Mouse (Mus musculus): ENCODE data around the gene Drd5. TPM values are rescaled to one million over a fixed set of nuclear protein-coding genes. Genes with fewer than 3 reads are reported as not detected.

Drd5 gene
- polyA plus RNA-seq, 1 experiment from 2014 or later = not detected

DNA sequence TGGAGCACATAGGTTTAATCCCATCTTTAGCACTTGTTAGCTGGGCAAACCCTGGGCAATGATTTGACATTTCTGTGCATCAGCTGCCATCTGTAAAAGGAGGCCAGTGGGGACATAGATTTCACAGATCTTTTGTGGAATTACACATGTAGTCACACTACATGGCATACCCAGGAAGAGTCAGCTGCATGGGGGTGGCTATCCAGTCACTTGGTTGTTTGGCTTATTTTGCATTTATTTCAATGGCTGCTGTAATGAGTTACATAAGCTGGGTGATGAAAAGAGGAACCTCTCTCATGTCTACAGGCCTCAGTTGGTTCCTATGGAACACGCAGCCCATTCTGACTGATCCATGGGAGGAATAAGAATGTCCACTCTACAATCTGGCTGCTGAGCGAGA is 40.5 kb downstream of the Drd5 start:
- Histone ChIP-seq H3K4me1 (no peaks in the 10 kb centered on the region), H3K9me3 (no peaks in the 10 kb centered on the region), H3K27me3 (replicated peaks) (peaks cover 5% of the 10 kb centered on the region; the same call in 1 of the 2 replicates), H3K36me3 (no peaks in the 10 kb centered on the region), H3K4me3 (no peak overlapping the region), H3K4me2 (no peak overlapping the region), H3K27ac (replicated peaks) (no peak overlapping the region), H3K9ac (no peak overlapping the region)
- WGBS = 76% methylated on average over 2 of the region's 2 CpGs
- no peak for ATAC-seq (ENCODE audit: extremely low read depth, insufficient number of reproducible peaks, low FRiP score, low TSS enrichment)

DNA sequence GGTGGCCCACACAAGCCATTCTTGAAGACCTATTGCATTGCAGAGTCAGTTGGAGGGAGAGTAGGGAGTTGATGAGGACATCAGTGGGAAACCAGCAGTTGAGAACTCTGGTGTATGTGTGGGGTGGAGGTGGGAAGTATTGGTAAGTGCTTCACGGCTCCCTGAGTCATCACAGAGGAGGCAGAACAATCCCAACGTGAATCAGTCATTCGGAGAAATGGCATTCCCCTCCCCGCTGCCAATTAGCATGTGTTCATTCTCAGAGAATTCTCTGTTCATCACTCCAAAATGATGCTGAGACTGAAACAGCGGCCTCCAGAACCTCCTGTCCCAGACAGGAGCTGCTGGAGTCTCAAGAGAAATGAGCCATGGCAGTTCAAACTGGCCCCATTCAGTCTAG is 45.2 kb downstream of the Drd5 start:
- Histone ChIP-seq H3K27ac (replicated peaks) (no peak overlapping the region), H3K9ac (no peak overlapping the region), H3K4me2 (no peak overlapping the region), H3K9me3 (no peaks in the 10 kb centered on the region), H3K4me3 (no peak overlapping the region), H3K27me3 (replicated peaks) (peaks cover 10% of the 10 kb centered on the region; the same call in 1 of the 2 replicates), H3K4me1 (peaks cover 24% of the 10 kb centered on the region), H3K36me3 (no peaks in the 10 kb centered on the region)
- WGBS = 78% methylated on average over 5 of the region's 5 CpGs
- ATAC-seq (ENCODE audit: extremely low read depth, insufficient number of reproducible peaks, low FRiP score, low TSS enrichment) = no peak

DNA sequence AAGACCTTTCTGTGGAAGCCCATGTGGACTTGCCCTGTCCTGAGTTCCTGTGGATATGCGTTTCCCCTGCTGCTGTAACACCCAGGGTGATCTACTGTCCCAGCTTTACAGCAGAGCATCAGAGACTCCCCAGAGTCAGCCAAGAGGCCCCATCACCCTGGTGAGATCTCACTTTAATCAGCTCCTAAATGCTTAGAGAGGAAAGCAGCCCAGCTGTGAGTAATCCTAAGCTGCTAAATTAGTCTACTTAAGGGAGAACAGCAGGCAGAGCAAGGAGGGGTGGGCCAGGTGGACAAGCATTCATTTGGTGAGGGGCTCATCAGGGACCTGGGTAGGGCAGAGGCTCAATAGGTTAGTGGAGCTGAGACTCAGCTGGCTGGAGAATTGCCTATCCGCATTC is 46.4 kb downstream of the Drd5 start:
- Histone ChIP-seq H3K36me3 (no peaks in the 10 kb centered on the region), H3K9me3 (no peaks in the 10 kb centered on the region), H3K9ac (no peak overlapping the region), H3K4me2 (no peak overlapping the region), H3K4me1 (peaks cover 24% of the 10 kb centered on the region), H3K27me3 (replicated peaks) (peaks cover 10% of the 10 kb centered on the region; the same call in 1 of the 2 replicates), H3K27ac (replicated peaks) (no peak overlapping the region), H3K4me3 (no peak overlapping the region)
- WGBS = 37% methylated on average over 2 of the region's 2 CpGs
- ATAC-seq (ENCODE audit: extremely low read depth, insufficient number of reproducible peaks, low FRiP score, low TSS enrichment) = no peak; the same call in 1 of the 2 replicates

DNA sequence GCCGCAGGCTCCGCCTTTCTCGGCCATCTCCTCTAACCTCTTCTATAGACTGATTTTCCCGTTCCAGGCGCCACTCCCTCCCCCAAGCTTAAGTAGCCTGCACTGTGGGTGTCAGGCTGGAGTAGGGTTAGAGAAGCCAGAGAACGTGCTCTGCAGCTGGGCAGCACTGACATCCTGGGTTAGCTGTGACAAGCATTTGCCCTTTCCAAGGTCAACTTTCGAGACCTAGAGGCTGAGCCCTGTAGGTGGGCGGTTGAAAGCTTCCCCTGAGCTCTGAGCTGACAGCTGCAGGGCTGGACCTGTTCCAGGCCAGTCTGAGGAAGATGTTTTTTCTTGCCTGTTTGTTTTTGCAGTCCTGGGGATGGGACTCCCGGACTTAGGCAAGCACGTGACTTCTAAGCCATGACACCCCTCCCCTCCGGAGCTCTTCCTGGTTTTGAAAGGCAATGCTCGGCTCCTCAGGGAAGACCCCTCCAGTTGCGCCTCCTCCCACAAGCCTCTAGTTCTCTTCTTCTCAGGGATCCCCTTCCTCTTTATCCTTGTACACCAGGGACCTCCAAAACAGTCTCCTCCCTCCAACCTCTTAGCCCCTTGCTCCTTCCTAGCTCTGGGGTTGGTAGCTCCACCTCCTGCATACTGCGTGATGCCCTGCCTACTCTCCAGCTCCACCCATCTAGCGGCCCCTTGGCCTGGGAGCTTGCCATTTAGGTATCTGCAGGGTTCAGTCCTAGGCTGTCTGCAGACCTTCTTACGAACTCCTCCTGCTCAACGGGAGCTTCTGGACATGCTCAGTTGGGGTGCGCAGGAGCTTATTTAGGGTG is 47.7 kb downstream of the Drd5 start:
- Histone ChIP-seq H3K9ac (peak overlapping the region; percentile 64), H3K9me3 (no peaks in the 10 kb centered on the region), H3K36me3 (no peaks in the 10 kb centered on the region), H3K27ac (replicated peaks) (0 out of 2 replicates have a peak overlapping the region, but pooled peaks have one; percentile 0), H3K4me1 (peaks cover 24% of the 10 kb centered on the region), H3K4me3 (peak overlapping the region; percentile 44), H3K27me3 (replicated peaks) (peaks cover 10% of the 10 kb centered on the region; the same call in 1 of the 2 replicates), H3K4me2 (peak overlapping the region; percentile 75)
- ATAC-seq (ENCODE audit: extremely low read depth, insufficient number of reproducible peaks, low FRiP score, low TSS enrichment) = peak; percentile 42; the same call in 1 of the 2 replicates
- WGBS = 8% methylated on average over 18 of the region's 18 CpGs

DNA sequence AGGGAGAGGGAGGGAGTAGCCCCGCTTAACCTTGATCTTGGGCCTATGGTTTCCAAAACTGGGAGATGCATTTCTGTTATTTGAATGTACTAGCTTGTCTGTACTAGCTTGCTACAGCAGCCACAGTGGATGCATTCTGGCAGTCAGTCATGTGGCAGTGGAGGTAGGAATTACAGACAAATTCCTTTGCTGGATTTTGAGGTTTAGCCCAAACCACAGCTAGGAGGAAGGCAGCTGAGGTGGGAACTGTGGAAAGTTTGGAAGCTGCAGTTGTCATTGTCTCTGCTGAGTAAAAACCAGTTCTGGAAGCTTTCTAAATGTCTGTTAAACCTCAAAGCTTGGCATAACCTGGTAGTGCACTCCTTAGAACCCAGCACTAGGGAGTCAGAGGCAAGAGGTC is 52.1 kb downstream of the Drd5 start:
- Histone ChIP-seq H3K27ac (replicated peaks) (no peak overlapping the region), H3K4me1 (peaks cover 12% of the 10 kb centered on the region), H3K4me3 (no peak overlapping the region), H3K27me3 (replicated peaks) (no peaks in the 10 kb centered on the region), H3K4me2 (no peak overlapping the region), H3K9me3 (no peaks in the 10 kb centered on the region), H3K9ac (no peak overlapping the region), H3K36me3 (no peaks in the 10 kb centered on the region)
- 85% methylated on average over 1 of the region's 1 CpGs for WGBS
- no peak for ATAC-seq (ENCODE audit: extremely low read depth, insufficient number of reproducible peaks, low FRiP score, low TSS enrichment)

Other genes starting within 250 kb of the Drd5 start
- 19.5 and 19.9 TPM in 2 replicates for gene Nsg1, start 159.5 kb upstream of the Drd5 start, polyA plus RNA-seq (2015; fragmentation: Nextera tagmentation; extraction: Ambion mirVana)
- gene Zbtb49, start 98.9 kb upstream of the Drd5 start, polyA plus RNA-seq (2015; fragmentation: Nextera tagmentation; extraction: Ambion mirVana) = 7.2 TPM in 2 replicates
- gene Lyar, start 98.9 kb upstream of the Drd5 start, polyA plus RNA-seq (2015; fragmentation: Nextera tagmentation; extraction: Ambion mirVana) = 50.6 and 52.3 TPM in 2 replicates
- gene Tmem128, start 59.2 kb upstream of the Drd5 start, polyA plus RNA-seq (2015; fragmentation: Nextera tagmentation; extraction: Ambion mirVana) = 46.0 and 47.4 TPM in 2 replicates
- gene Otop1, start 43.4 kb upstream of the Drd5 start, polyA plus RNA-seq (2015; fragmentation: Nextera tagmentation; extraction: Ambion mirVana) = not detected in 2 replicates
- 0.27 and 0.42 TPM in 2 replicates for gene Slc2a9, start 183.8 kb downstream of the Drd5 start, polyA plus RNA-seq (2015; fragmentation: Nextera tagmentation; extraction: Ambion mirVana)
- gene Wdr1, start 243.9 kb downstream of the Drd5 start, polyA plus RNA-seq (2015; fragmentation: Nextera tagmentation; extraction: Ambion mirVana) = 218 and 227 TPM in 2 replicates

Data from heart, embryonic 13.5 days (tissue).